In the genomic region with DNA sequence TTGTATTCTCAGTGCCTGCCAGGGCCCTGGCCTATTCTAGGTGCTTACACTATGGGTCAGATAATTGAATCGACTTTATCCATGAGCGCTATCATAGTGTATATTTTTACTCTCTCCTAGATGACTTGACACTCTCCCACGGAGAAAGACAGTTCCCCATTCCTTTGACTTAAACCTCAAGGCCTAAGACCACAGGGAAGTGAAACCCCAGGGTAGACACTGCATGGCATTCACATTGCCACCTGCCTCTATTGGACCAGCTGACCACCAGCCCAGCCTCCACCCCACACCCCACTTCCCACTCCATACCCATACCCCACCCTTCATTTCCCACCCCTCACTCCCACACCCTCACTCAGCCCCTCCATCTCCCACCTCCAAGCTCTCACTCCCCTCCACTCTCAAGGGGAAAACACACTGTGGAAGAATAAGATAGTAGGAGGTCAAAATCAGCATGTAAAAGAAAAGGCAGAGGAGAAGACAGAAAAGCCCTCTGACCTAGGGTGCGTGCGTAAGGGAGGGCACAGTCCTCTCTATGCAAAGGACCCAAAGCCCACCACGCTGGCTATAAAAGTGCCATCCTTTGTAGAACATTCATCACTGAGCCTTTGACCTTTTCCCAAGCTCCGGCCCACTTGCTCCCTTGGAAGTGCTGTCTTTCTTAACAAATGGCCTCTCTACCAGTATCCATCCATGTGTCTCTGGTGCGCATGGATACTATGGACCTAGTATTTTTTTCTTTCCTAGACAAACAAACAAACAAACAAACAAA, we compare ENCODE assay signal across 20 mouse cellular contexts.
DNase-seq lines count a peak whose midpoint lies in the region; ATAC-seq lines count a peak whose summit lies in the region.
"Had no signal": no experiment of that assay in that cellular context is flagged by ENCODE, and none has a peak within 500 bp of the region (broad histone marks: within the 10 kb centered on the region; RNA-seq: fewer than 3 reads in every experiment).

No protein-coding gene starts in this region.

- H3K9ac ChIP-seq in neural tube, embryonic 14.5 days (replicated peaks; ENCODE audit: low read depth, low read length) = no peak overlapping the region
- H3K9ac ChIP-seq: forebrain, embryonic 15.5 days; heart, embryonic 15.5 days; hindbrain, embryonic 15.5 days; limb, embryonic 13.5 days; stomach, embryonic 15.5 days had no signal

- no peaks in the 10 kb centered on the region for H3K27me3 ChIP-seq in neural tube, embryonic 14.5 days (ENCODE audit: control insufficient read depth, insufficient read depth, low read length)
- H3K27me3 ChIP-seq: forebrain, embryonic 15.5 days; heart, embryonic 15.5 days; hindbrain, embryonic 15.5 days; limb, embryonic 13.5 days; stomach, embryonic 15.5 days had no signal

- 37% methylated on average over 8 of the region's 8 CpGs for WGBS in neural tube, embryonic 14.5 days

- H3K9me3 ChIP-seq in neural tube, embryonic 14.5 days (ENCODE audit: control insufficient read depth, low read length) = no peaks in the 10 kb centered on the region
- H3K9me3 ChIP-seq: forebrain, embryonic 15.5 days; heart, embryonic 15.5 days; hindbrain, embryonic 15.5 days; limb, embryonic 13.5 days; stomach, embryonic 15.5 days had no signal

- H3K4me3 ChIP-seq in neural tube, embryonic 14.5 days (ENCODE audit: low read depth, low read length) = no peak overlapping the region
- H3K4me3 ChIP-seq: erythroblast, embryonic 14.5 days; forebrain, embryonic 15.5 days; heart, embryonic 15.5 days; hindbrain, embryonic 15.5 days; limb, embryonic 13.5 days; stomach, embryonic 15.5 days had no signal

- no peak overlapping the region for H3K27ac ChIP-seq in neural tube, embryonic 14.5 days (ENCODE audit: low read depth, low read length)
- H3K27ac ChIP-seq: forebrain, embryonic 15.5 days; heart, embryonic 15.5 days; hindbrain, embryonic 15.5 days; kidney, postnatal 0 days; limb, embryonic 13.5 days; stomach, embryonic 15.5 days had no signal

- peak; percentile 34 to 44; a peak in 2 of 4 replicates for ATAC-seq in hematopoietic stem cell, adult 5-6 weeks (replicated peaks in 1 of 2; ENCODE audit: insufficient read depth in 1 of 2, low FRiP score in 2 of 2, low TSS enrichment in 1 of 2, low read depth in 1 of 2, poor library complexity in 2 of 2, severe bottlenecking in 2 of 2)
- peak; percentile 31; the same call in 1 of the 2 replicates for ATAC-seq in neural tube, embryonic 14.5 days (ENCODE audit: low read depth)
- ATAC-seq: CD4-positive, CD25-positive, alpha-beta regulatory T cell, adult 4 months; intestine, postnatal 0 days had no signal

- peak; percentile 10 for DNase-seq in lung, postnatal 36 days
- no peak for DNase-seq in lung, adult 18-20 months
- peak; percentile 65 for DNase-seq in embryo, embryonic 10 days (ENCODE audit: low spot score)
- no peak for DNase-seq in ovary, postnatal 14 days (ENCODE audit: low spot score)
- no peak for DNase-seq in right cerebral cortex, adult 18-20 months
- DNase-seq: gastrocnemius, postnatal 36 days; lung, adult 2 months; lung, postnatal 4 days; spleen, adult 18-20 months had no signal

- 0 out of 2 replicates have a peak, but pooled peaks cover 5% of the 10 kb centered on the region for H3K4me1 ChIP-seq in neural tube, embryonic 14.5 days (ENCODE audit: control insufficient read depth, insufficient read depth, low read length)
- H3K4me1 ChIP-seq: stomach, embryonic 15.5 days had no signal

- H3K36me3 ChIP-seq in neural tube, embryonic 14.5 days (ENCODE audit: control insufficient read depth, insufficient read depth, low read length) = no peaks in the 10 kb centered on the region
- H3K36me3 ChIP-seq: forebrain, embryonic 15.5 days; heart, embryonic 15.5 days; hindbrain, embryonic 15.5 days; limb, embryonic 13.5 days; stomach, embryonic 15.5 days had no signal

- no peak overlapping the region for H3K4me2 ChIP-seq in neural tube, embryonic 14.5 days (ENCODE audit: low read depth, low read length)
- H3K4me2 ChIP-seq: forebrain, embryonic 15.5 days; heart, embryonic 15.5 days; hindbrain, embryonic 15.5 days; limb, embryonic 13.5 days; stomach, embryonic 15.5 days had no signal

Comparison
In these comparisons a context has a peak if more than half of its experiments do, and no peak if none do; other contexts are left out.
1. DNase-seq: peak in lung, postnatal 36 days (single experiment) and embryo, embryonic 10 days (single experiment); none in lung, adult 18-20 months (0 of 2), ovary, postnatal 14 days (single experiment) and right cerebral cortex, adult 18-20 months (single experiment).